Mouse (Mus musculus) G1E (cell line): ENCODE results near the gene Gpalpp1. TPM values are rescaled to one million over a fixed set of nuclear protein-coding genes. Genes with fewer than 3 reads are reported as not detected.

Experiments
- ATAC-seq: 2 replicates; pipeline ENCODE4 v1.8.0; 2016; ENCODE audit warnings: mild to moderate bottlenecking; ENCODE audit not compliant: insufficient number of reproducible peaks, poor library complexity, low FRiP score, severe bottlenecking; ENCODE audit errors: extremely low read depth
- DNase-seq: peaks from one replicate; pipeline ENCODE4 v3.0.0; 2012; ENCODE audit warnings: low spot score
- H3K27me3 ChIP-seq: 2 replicates; pipeline ENCODE4 v1.6.1; 2012; ENCODE audit warnings: mild to moderate bottlenecking, low read length, inconsistent platforms; ENCODE audit not compliant: insufficient read depth
- H3K36me3 ChIP-seq: replicated peaks from 2 replicates; pipeline ENCODE3; 2012; ENCODE audit warnings: mild to moderate bottlenecking, inconsistent platforms
- H3K4me1 ChIP-seq: 2 replicates; pipeline ENCODE4 v1.6.1; 2012; ENCODE audit warnings: low read depth, low read length, inconsistent platforms, mixed read lengths; ENCODE audit not compliant: insufficient read depth
- H3K4me3 ChIP-seq: 2 replicates; pipeline ENCODE4 v1.5.1; 2012; ENCODE audit warnings: low read depth, mild to moderate bottlenecking, inconsistent platforms, low read length, moderate library complexity, mixed read lengths
- H3K9me3 ChIP-seq: replicated peaks from 2 replicates; pipeline ENCODE4 v1.6.1; 2012; ENCODE audit warnings: inconsistent platforms
- CTCF ChIP-seq: IDR thresholded peaks from 2 replicates; pipeline ENCODE4 v1.5.1; 2012; ENCODE audit warnings: low read depth, low read length, inconsistent platforms, mixed read lengths
- GATA1 ChIP-seq: IDR thresholded peaks from 2 replicates; pipeline ENCODE4 v1.6.1; 2012; ENCODE audit warnings: borderline replicate concordance, low read length, inconsistent platforms, mixed read lengths
- GATA2 ChIP-seq: IDR thresholded peaks from 2 replicates; pipeline ENCODE4 v1.6.1; 2012; ENCODE audit warnings: low read depth, low read length, inconsistent platforms, borderline replicate concordance
- POLR2AphosphoS5 ChIP-seq: IDR thresholded peaks from 2 replicates; pipeline ENCODE4 v1.6.1; 2012; ENCODE audit warnings: low read depth, low read length, inconsistent platforms; ENCODE audit not compliant: insufficient replicate concordance
- TAL1 ChIP-seq: conservative IDR thresholded peaks from 2 replicates; pipeline ENCODE4 v1.6.1; 2012; ENCODE audit warnings: low read depth, low read length, inconsistent platforms, mixed read lengths
- polyA plus RNA-seq: library from polyadenylated mRNA; stranded (reverse); fragments of >175 nt; gene quantifications from 2 replicates; pipeline ENCODE4 v1.2.3, GENCODE M21; 2012
- total RNA-seq, 2 experiments: library from RNA; stranded (forward) in 1 of 2; stranded (reverse) in 1 of 2; fragments of 200-1000 nt in 1 of 2; fragments of >200 nt in 1 of 2; fragmentation: Nextera tagmentation in 1 of 2; gene quantifications; 2 replicates each; pipeline ENCODE4 v1.2.3; 2014 to 2017

Gene Gpalpp1
- total and polyA plus RNA-seq, 3 experiments = 3.5 to 40.5 (median 26.6) TPM

- DNase-seq = no peak
- 0 out of 2 replicates have a peak, but pooled peaks have one; percentile 25 for TF ChIP-seq CTCF
- TF ChIP-seq TAL1 = no peak
- Histone ChIP-seq H3K4me3 (no peak overlapping the region), H3K36me3 (no peaks in the 10 kb centered on the region), H3K4me1 (peaks cover 2% of the 10 kb centered on the region; the same call in 1 of the 2 replicates), H3K9me3 (no peaks in the 10 kb centered on the region), H3K27me3 (peaks cover 7% of the 10 kb centered on the region)
- no peak for ATAC-seq
Measured at GRCm38 (mm10) chr14:76077088-76077491, 33.5 kb downstream of the Gpalpp1 start.

- DNase-seq = no peak
- Histone ChIP-seq H3K9me3 (no peaks in the 10 kb centered on the region), H3K27me3 (peaks cover 8% of the 10 kb centered on the region), H3K4me3 (no peak overlapping the region), H3K36me3 (no peaks in the 10 kb centered on the region), H3K4me1 (0 out of 2 replicates have a peak, but pooled peaks cover 2% of the 10 kb centered on the region)
- TF ChIP-seq TAL1 = no peak
- TF ChIP-seq GATA2 = no peak
- TF ChIP-seq POLR2AphosphoS5 = no peak
- no peak for TF ChIP-seq CTCF
- TF ChIP-seq GATA1 = no peak
- no peak for ATAC-seq
Measured at GRCm38 (mm10) chr14:76076602-76077001, 34.0 kb downstream of the Gpalpp1 start.

- no peak for TF ChIP-seq POLR2AphosphoS5
- no peak for TF ChIP-seq GATA2
- no peak for TF ChIP-seq GATA1
- no peak for TF ChIP-seq TAL1
- Histone ChIP-seq H3K4me1 (0 out of 2 replicates have a peak, but pooled peaks cover 2% of the 10 kb centered on the region), H3K27me3 (peaks cover 11% of the 10 kb centered on the region), H3K9me3 (no peaks in the 10 kb centered on the region), H3K36me3 (no peaks in the 10 kb centered on the region), H3K4me3 (no peak overlapping the region)
- ATAC-seq = no peak
- no peak for DNase-seq
Measured at GRCm38 (mm10) chr14:76075721-76076120, 34.8 kb downstream of the Gpalpp1 start.

GRCm38 (mm10) chr14:76074206-76074605 is 36.4 kb downstream of the Gpalpp1 start:
- TF ChIP-seq GATA2 (no peak), CTCF (no peak), POLR2AphosphoS5 (no peak), GATA1 (no peak), TAL1 (no peak)
- no peak overlapping the region for H3K4me3 ChIP-seq
- H3K36me3 ChIP-seq = no peaks in the 10 kb centered on the region
- H3K4me1 ChIP-seq = 0 out of 2 replicates have a peak, but pooled peaks cover 2% of the 10 kb centered on the region
- ATAC-seq (no peak), DNase-seq (no peak)
- peaks cover 17% of the 10 kb centered on the region for H3K27me3 ChIP-seq
- H3K9me3 ChIP-seq = no peaks in the 10 kb centered on the region

GRCm38 (mm10) chr14:76072626-76073025 is 37.9 kb downstream of the Gpalpp1 start:
- DNase-seq = no peak
- no peak for ATAC-seq

GRCm38 (mm10) chr14:76069296-76069695 is 41.3 kb downstream of the Gpalpp1 start:
- Histone ChIP-seq H3K4me3 (no peak overlapping the region), H3K36me3 (no peaks in the 10 kb centered on the region), H3K27me3 (peaks cover 17% of the 10 kb centered on the region), H3K9me3 (no peaks in the 10 kb centered on the region), H3K4me1 (0 out of 2 replicates have a peak, but pooled peaks cover 2% of the 10 kb centered on the region)
- ATAC-seq = no peak
- no peak for TF ChIP-seq TAL1
- no peak for TF ChIP-seq CTCF
- no peak for TF ChIP-seq GATA2
- TF ChIP-seq GATA1 = no peak
- no peak for TF ChIP-seq POLR2AphosphoS5
- DNase-seq = no peak

More at GRCm38 (mm10) chr14:76072626-76073025, 37.9 kb downstream of the Gpalpp1 start:
- Histone ChIP-seq H3K4me3 (no peak overlapping the region), H3K36me3 (no peaks in the 10 kb centered on the region), H3K9me3 (no peaks in the 10 kb centered on the region), H3K27me3 (peaks cover 17% of the 10 kb centered on the region), H3K4me1 (0 out of 2 replicates have a peak, but pooled peaks cover 2% of the 10 kb centered on the region)
- no peak for TF ChIP-seq GATA1
- no peak for TF ChIP-seq GATA2
- no peak for TF ChIP-seq CTCF
- TF ChIP-seq POLR2AphosphoS5 = no peak
- TF ChIP-seq TAL1 = no peak

- TF ChIP-seq POLR2AphosphoS5 = no peak
- TF ChIP-seq CTCF = no peak
- no peak for ATAC-seq
Measured at GRCm38 (mm10) chr14:76068296-76068695, 42.3 kb downstream of the Gpalpp1 start.

More at GRCm38 (mm10) chr14:76068296-76068695, 42.3 kb downstream of the Gpalpp1 start:
- Histone ChIP-seq H3K4me3 (no peak overlapping the region), H3K9me3 (no peaks in the 10 kb centered on the region), H3K4me1 (0 out of 2 replicates have a peak, but pooled peaks cover 2% of the 10 kb centered on the region), H3K27me3 (peaks cover 17% of the 10 kb centered on the region), H3K36me3 (no peaks in the 10 kb centered on the region)
- no peak for DNase-seq
